Mouse (Mus musculus): ENCODE measurements around the gene Tln2.

Gene Tln2

DNA sequence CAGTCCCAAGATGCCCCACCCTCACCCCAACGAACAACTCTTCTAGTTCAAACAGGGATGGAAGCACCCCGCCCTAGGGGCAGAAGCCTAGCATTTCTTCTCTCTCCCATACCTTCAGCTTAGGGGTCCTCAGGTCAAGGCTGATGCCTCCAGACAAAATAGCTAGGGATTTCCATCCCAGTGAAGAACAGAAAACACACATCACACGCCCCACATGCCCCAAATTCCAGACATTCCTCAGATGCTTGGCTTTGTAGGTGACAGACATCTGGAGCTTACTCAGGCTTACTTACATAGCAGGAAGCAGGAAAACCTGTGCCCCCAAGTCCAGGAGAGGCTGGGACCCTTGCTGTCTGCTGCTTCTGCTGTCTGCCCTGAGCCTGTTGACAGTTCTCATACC is 351.1 kb downstream of the Tln2 start:
- DNase-seq (ENCODE audit: low spot score), result no peak

DNA sequence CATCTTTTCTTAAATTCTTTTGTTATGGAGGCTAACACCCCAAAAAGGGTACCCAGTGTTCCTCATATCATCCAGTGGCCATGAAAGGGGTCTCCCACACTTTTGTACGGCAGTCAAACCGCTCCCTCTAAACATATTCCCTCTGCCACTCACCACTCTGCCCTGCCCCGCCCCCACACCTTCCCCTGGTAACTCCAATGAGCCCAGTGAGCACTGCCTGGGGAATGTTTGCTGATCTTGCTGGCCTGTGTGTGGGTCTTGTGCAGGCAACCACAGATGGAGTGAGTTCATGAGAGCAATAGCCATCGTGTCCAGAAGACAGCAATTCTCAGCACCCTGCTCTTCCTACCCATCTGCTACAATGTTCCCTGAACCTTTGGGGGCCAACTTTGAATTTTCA is 354.3 kb downstream of the Tln2 start:
- DNase-seq (ENCODE audit: low spot score), result peak; percentile 28

DNA sequence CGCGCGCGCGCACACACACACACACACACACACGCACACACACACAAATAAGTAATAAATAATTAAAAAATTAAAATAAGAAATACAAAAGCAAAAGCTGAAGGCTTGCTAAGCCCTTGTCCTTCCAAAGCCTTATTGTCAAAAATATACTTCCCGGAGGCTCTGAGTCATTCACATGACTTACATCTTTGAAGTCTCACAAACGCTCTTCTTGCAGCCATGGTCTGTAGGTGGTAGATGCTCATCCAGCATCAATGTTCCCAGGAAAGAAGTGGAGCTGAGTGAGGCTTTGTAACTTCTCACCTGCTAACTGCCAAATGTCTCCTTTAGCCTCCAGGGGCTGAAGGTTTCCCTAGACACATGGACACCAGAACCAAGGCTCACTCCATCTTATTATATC is 362.9 kb downstream of the Tln2 start:
- DNase-seq (ENCODE audit: low spot score), result no peak

DNA sequence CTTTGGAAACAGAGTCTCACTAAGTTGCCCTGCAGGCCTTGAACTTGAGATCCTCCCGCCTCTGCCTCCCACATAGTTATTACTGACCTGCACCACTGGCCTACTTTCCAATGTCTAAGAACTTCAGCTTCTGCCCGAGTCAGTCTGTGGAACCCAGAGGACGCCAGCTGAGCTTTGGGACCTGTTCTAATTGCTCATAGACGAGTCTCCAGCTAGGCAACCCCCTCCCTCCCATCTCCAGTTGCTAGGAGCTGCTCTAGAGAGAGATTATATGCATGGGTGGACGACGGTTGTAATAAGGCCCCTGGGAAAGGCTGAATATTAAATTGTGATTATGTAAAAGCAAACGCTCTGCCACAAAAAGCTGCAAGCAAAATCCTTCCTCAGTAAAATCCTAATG is 364.2 kb downstream of the Tln2 start:
- no peak for DNase-seq (ENCODE audit: low spot score)

GRCm38 (mm10) chr9:67191488-67192331 is 367.8 kb downstream of the Tln2 start:
- DNase-seq (ENCODE audit: low spot score), result peak; percentile 31

GRCm38 (mm10) chr9:67187686-67188085 is 371.8 kb downstream of the Tln2 start:
- no peak for DNase-seq (ENCODE audit: low spot score)

DNA sequence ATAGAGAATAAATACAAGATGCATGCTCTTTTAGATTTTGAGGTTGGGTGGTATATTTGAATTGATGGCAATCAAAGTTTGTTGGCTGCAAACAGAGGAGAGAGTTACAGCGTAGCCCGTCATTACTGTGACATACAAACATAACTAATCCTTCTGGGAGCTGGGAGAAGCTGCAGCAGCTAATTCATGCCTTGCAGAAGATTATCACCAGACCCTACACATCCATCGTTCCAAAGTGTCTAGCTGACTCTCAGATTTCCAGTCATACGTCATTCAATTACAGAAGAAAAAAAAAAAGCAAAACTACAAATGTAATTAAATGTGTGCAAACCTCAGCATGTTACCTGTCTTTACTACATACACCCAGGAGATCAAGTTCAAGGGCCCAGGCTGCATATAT is 372.3 kb downstream of the Tln2 start:
- DNase-seq (ENCODE audit: low spot score), result no peak

DNA sequence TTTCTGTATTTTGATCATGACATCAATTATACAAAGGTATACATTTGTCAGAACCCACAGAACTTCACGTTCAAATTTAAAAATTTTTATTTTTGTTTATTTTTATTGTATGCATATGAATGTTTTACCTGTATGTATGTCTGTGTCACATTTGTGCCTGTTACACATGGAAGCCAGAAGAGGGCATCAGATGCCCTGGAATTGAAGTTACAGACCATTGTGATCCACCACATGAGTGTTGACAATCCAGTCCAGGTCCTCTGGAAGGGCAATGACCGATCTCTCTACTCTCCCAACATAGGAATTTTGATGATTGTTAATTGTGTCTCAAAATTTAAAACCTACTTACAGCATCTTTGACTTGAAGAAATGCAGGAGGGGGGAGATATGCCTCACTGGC is 374.9 kb downstream of the Tln2 start:
- DNase-seq (ENCODE audit: low spot score), result no peak

GRCm38 (mm10) chr9:67183520-67183919 is 376.0 kb downstream of the Tln2 start:
- DNase-seq (ENCODE audit: low spot score), result no peak

GRCm38 (mm10) chr9:67182006-67182405 is 377.5 kb downstream of the Tln2 start:
- no peak for DNase-seq (ENCODE audit: low spot score)

DNA sequence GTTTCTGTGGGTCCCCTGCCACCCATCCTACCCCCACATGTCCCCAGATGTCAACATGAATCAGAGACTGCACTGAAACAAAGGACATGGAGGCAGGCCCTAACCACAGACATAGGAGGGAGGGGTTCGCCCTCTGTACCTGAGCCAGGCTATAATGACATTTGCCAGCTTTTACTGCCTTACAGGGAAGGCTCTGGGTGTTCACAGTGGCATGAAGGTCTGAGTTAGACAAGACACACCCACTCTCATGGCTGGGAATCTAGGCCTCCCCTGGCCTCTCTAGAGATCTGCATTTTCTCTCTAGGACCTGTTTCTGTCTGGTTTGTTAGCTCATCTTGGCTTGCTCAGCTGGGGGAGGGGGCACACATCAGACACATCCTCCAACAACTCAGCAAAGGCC is 380.8 kb downstream of the Tln2 start:
- DNase-seq (ENCODE audit: low spot score), result no peak

DNA sequence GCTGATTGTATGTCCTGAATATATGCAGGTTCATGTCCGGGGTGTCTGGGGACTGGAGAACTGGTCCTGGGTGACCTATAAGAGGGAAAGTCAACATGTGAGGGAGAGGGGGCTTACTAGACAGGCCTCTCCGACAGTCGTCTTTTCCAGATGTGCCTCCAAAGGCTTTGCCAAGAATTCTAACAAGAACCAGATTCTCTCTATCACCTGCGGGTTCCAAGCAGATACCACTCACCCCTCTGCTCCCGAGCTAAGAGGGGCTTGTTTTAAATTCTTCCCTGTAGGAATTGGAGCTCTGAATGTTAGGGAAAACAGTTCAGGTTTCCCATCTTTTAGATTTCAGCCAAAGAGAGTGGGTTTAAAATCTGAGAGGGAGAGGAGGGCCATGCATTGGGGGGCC is 381.3 kb downstream of the Tln2 start:
- DNase-seq (ENCODE audit: low spot score), result no peak

GRCm38 (mm10) chr9:67176073-67176472 is 383.4 kb downstream of the Tln2 start:
- DNase-seq (ENCODE audit: low spot score), result no peak

DNA sequence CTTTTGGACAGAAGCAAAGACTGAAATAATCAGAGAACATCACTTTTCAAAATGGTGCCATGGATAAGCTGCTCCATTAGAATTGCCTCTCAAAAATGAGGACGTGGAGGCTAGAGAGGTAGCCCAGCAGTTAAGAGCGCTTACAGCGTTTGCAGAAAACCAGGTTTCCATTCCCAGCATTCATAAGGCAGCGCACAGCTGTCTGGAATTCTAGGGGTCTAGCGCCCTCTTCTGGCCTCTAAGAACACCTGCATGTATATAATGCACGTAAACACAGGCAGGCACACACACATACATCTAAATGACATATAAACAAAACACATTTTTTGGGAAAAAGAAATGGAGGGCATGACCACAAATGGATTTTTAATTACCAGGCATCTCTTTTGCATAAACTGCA is 385.7 kb downstream of the Tln2 start:
- DNase-seq (ENCODE audit: low spot score), result no peak

DNA sequence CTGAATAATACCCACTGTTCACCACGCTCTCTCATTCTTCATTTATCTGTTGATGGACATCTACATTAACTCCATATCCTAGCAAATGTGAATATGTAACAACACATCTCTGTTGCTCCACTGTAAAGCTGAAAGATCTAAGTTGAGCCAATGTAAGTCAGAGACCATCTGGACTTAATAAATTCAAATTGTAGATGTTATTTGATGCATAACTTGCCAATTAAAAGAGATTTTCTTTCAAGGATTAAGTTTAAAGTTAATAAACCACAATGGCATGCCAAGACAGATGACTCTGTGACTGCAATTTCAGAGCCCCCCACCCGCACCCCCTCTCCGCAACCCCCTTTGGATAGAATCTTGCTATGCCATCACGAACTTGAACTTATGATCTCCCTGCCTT is 386.3 kb downstream of the Tln2 start:
- DNase-seq (ENCODE audit: low spot score), result no peak

DNA sequence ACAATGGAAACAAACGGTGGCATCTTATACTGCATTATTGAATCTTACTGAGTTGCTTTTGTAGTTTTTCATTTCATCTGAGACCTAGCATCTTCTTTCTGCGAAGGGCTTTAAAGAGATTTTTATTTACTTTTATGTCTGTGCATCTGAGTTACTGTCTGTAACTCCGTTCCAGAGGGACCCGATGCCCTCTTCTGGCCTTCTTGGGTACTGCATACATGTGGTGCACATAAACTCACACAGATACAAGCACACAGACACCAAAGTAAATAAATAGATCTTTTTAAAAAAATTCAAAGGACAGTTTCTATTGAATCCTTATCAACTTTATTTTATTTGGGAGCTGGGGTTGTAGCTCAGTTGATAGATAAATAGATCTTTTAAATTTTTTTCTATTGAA is 388.1 kb downstream of the Tln2 start:
- DNase-seq (ENCODE audit: low spot score), result no peak

DNA sequence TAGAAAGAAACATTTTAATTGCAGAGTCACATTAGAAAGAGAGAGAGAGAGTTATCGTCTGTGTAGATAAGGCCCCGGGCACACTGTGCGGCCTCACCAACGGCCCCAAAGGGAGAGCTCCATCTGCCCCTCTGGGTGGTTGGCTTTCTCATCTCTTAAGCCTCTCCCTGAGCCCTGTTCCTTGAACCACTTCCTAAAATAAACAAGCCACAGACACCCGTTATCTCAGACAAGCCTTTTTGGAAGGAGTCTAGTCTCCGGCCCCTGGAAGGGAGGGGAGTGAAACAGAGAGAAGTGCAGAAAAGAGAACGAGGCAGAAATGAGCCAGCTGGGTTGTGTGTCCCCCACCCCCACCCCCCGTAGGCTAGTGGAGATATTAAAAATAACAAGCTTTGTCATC is 388.7 kb downstream of the Tln2 start:
- DNase-seq (ENCODE audit: low spot score), result peak; percentile 20

DNA sequence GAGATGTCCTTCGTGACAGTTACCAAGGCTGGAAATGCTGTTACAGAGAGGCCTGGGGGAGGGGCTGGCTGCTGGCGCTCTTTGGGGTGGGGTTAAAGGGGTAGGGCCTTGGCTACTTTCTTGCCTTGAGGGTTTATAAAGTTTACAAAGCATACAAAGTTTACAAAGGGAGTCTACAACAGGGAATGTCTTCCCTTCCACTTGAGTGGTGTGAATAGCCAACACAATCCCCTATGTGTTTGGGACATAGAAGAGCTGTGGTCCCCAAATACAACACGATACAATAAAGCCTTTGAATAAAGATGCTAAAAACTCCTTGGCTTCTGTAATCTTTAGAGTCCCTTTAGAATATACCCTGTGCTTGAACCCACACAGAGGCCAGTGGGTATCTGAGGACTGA is 389.5 kb downstream of the Tln2 start:
- DNase-seq (ENCODE audit: low spot score), result no peak
